Mouse (Mus musculus) embryonic fibroblast, embryonic 13.5 days (primary cell): ENCODE results near the gene Psma1. TPM values are rescaled to one million over a fixed set of nuclear protein-coding genes. Genes with fewer than 3 reads are reported as not detected.

ENCODE experiments used
- H3K27ac ChIP-seq: 2 replicates; pipeline ENCODE4 v1.5.1; 2012; ENCODE audit warnings: low read length, control low read depth, inconsistent platforms; ENCODE audit not compliant: insufficient read depth
- H3K4me1 ChIP-seq: 2 replicates; pipeline ENCODE4 v1.6.1; 2011; ENCODE audit warnings: low read length; ENCODE audit not compliant: control insufficient read depth, insufficient read depth
- H3K4me3 ChIP-seq: 2 replicates; pipeline ENCODE4 v1.5.1; 2011; ENCODE audit warnings: mild to moderate bottlenecking, control low read depth, low read length; ENCODE audit not compliant: insufficient read depth
- CTCF ChIP-seq: IDR thresholded peaks from 2 replicates; pipeline ENCODE4 v1.5.1; 2011; ENCODE audit warnings: mild to moderate bottlenecking, control low read depth, low read length, moderate library complexity, borderline replicate concordance; ENCODE audit not compliant: insufficient read depth
- POLR2A ChIP-seq: IDR thresholded peaks from 2 replicates; pipeline ENCODE4 v1.6.1; 2011; ENCODE audit warnings: low read depth, mild to moderate bottlenecking, control low read depth, low read length, moderate library complexity
- polyA plus RNA-seq: library from polyadenylated mRNA; stranded (reverse); fragments of >200 nt; gene quantifications from 2 replicates; pipeline ENCODE4 v1.2.4, GENCODE M21; 2011; ENCODE audit warnings: low read depth; ENCODE audit not compliant: missing spikeins, insufficient read length

Psma1 gene
- polyA plus RNA-seq: 151 and 168 TPM in 2 replicates

DNA sequence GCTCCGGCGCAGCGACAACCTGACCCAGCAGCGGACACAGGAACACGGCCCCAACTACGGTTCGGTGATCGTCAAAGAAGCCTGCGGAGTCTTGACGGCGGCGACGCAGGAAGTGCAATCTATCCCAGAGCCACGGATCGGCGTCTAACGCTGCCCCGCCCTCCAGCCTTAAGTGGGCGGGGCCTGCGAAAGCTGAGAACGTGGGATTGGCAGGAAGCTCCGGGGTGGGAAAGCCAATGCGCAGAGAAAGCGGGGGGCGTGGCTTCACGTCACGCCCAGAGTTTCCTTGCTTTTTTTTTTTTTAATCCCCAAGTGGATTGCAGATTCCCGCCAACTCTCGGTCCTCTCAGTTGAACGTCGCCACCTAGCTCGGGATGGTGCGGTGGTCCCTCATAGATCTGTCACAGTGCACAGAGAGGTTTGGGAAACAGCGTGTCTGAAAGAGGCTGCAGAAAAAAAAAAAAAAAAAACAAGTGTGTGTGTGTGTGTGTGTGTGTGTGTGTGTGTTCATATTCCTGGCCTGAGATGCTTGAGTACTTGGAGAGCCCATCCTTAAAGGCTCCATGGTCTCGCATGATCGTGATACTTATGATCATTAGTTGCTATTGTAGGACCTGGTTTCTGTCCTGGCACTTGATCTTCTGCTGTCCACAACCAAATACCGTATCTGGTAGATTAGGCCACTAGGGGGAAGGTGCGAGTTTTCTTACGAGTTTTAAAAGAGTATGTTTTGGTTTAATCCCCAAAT lies at the start of gene Psma1:
Gene Psma1, minus strand, starts transcription at position 114 of the 748 bp plus-strand sequence.
- TF ChIP-seq CTCF (no peak), POLR2A (peak; percentile 91)
- Histone ChIP-seq H3K27ac (no peak within 1 kb of the TSS), H3K4me3 (peak within 1 kb of the TSS; percentile 78), H3K4me1 (peaks cover 2% of the 10 kb centered on the region; the same call in 1 of the 2 replicates)

DNA sequence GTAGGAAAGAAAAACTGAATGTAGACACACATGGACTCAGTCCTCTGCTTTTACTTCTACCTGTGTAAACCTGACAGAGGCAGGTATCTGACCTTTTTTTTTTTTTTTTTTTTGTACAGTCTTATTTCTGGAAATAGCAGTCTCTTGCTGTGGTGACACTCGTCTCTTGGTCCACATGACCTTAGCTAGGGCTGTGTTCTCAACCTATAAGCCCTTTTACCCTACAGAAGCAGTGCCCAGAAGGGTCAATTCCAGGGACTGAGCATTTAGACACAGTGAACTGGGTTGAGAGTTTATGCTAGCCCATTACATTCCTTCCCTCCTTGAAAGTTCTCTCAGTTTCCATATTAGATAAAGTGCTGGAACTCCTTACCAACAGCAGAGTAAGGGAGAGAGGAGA lies 47.6 kb upstream of the Psma1 start:
- TF ChIP-seq CTCF (no peak), POLR2A (no peak)
- Histone ChIP-seq H3K4me1 (0 out of 2 replicates have a peak, but pooled peaks cover 6% of the 10 kb centered on the region), H3K4me3 (no peak overlapping the region), H3K27ac (no peak overlapping the region)

DNA sequence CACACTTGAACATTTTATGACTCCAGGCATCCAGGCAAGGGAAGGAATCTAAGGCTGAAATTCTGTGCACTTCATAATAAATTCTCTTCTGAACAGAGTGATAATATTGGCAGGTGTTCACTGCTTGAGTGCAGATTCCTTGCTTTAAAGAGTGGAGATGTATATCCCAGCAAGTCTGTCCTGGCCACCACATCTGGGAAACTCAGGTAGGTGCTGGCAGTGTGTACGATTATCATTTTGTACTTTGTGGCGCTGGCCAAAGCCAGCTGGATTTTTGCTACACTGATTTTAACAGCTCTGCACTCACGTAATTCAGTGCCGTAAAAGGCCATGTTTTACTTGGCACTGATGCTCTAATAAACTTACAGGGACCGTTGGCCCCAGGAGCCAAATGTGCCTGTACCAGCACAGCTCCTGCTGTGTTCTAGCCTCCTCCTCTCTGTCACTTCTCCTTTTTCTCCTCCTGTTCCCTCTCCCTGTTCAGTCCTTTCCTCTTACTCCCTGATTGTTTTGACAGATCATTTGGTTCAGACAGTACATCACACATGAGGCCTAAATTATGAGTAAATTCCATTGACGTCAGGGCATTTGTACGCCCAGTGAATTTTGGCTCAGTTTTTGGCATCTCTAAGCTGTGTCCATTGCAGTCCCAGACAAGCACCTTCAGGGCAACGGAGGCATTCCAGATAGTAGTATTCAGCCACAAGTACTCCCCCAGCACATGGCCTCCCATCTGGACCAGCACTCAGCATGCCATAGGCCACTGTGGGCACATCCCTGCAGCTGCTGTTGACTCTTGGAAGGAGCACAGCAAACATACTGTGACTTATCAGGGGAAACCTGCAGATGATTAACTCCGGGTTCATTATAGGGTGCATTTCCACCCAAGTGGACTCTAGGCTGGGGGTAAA lies 46.9 kb upstream of the Psma1 start:
- Histone ChIP-seq H3K4me1 (0 out of 2 replicates have a peak, but pooled peaks cover 6% of the 10 kb centered on the region), H3K4me3 (no peak overlapping the region), H3K27ac (peak overlapping the region; percentile 70; the same call in 1 of the 2 replicates)
- no peak for TF ChIP-seq CTCF
- no peak for TF ChIP-seq POLR2A

DNA sequence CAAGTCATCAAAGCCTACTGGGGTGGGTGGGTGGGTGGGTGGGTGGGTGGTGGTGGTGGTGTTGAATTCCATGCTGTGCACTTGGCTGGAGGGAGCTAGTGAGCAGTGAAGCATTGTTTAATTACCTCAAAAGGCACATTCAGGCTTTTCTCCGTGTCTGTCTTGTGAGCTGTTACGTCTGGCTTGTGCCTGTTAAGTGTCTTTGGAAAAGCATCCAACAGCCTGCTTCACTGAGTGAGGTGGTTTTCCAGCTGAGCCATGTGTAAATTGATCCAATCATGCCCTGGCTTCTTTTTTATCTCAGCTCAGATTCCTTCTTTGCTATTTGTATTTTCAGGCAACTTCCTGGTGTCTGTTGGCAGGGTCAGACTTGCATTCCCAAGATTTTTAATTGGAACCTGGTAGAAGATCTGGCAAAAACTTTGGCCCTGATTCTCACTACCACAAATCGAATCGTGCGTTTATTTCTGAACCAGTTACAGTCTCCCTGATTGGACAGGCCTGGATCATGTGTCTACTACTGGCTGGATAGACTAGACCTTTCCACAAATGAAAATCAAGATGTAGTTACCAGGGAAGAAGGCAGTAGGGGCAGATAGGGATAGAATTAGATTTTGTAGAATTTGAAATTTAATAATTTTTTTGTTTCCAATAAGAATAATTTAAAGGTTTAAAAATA lies 45.9 kb upstream of the Psma1 start:
- 0 out of 2 replicates have a peak, but pooled peaks cover 6% of the 10 kb centered on the region for H3K4me1 ChIP-seq
- H3K4me3 ChIP-seq: no peak overlapping the region
- no peak overlapping the region for H3K27ac ChIP-seq
- TF ChIP-seq POLR2A: no peak
- TF ChIP-seq CTCF: no peak

DNA sequence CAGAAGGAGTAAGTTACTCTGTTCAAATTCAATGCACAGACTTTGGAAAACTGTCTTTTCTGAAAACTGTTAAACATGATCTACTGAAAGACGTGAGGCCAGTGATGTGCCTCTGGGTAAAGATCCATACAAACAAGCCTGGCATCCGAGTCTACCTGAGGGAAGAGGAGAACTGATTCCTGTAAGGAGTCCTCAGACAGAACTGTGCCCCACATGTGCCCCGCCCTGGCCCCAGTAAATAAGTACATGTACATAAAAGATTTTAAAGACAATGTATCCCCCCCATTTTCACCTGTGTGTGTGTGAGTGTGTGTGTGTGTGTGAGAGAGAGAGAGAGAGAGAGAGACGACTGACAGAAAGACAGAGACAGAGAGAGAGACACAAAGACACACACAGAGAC lies 42.0 kb upstream of the Psma1 start:
- no peaks in the 10 kb centered on the region for H3K4me1 ChIP-seq
- no peak overlapping the region for H3K4me3 ChIP-seq
- H3K27ac ChIP-seq: no peak overlapping the region
- TF ChIP-seq CTCF (no peak), POLR2A (no peak)

DNA sequence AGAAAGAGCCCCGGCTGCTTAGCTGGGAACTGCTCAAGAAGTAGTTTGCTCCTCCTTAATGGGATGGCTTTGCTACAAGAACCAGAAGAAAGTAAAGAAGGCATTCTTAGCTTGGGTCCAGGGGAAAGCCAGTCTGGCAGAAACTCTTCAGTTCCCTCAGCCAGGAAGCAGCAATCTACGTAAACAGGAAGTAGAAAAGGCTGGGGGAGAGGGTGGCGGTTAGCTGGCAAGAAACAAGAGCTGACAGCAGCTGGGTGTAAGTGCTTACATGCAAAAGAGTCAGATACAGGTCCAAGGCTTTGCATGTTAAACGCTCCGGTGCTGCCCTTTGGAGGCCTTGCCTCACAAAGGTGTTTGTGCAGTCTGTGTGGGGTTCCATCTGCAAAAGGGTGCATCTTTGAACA lies 41.5 kb upstream of the Psma1 start:
- Histone ChIP-seq H3K4me1 (no peaks in the 10 kb centered on the region), H3K4me3 (no peak overlapping the region), H3K27ac (no peak overlapping the region; the same call in 1 of the 2 replicates)
- TF ChIP-seq CTCF (no peak), POLR2A (no peak)

DNA sequence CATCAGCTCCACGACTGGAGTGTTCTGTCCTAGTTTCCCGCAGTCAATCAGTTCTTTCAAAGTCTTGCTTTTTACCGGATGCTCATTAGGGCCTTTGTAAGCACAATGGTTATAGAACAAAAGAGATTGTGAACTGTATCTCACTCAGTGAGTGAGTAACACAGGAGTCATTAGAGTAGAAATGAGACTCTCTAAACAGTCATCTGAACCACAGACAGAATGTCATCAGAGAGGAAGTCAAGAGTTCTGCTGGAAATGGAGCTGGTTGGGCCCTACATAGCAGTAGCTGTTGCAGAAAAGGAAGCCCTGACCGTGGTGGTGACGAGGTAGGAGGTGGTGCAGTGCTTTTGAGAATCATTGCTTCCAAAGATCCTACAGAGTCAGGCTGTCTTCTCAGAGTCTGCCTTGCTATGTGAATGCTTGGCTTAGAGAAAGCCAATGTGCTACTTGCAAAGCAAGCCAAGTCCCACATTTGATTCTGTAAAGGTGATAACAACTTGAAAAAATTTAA lies 40.5 kb upstream of the Psma1 start:
- H3K4me3 ChIP-seq: no peak overlapping the region
- no peaks in the 10 kb centered on the region for H3K4me1 ChIP-seq
- TF ChIP-seq CTCF: no peak
- TF ChIP-seq POLR2A: no peak
- no peak overlapping the region for H3K27ac ChIP-seq

DNA sequence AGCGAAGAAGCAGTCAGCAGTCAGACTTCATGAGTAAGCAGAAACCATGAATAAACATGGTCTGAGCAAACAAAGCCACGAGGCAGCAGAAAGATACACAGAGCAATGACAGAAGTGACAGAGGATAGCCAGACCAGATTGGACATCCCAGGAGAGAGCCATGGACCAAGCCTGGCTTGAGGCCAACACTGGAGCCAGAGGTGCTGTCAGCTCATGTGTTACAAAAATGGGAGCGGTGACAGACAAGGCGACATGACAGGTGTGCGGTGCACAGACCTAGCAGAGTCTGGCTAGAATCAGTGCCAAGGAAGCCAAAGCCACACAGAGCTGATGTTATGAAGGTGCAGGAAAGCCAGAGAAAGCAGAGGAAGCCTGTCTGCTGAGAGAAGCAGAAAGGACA lies 35.3 kb upstream of the Psma1 start:
- no peaks in the 10 kb centered on the region for H3K4me1 ChIP-seq
- no peak overlapping the region for H3K27ac ChIP-seq
- no peak for TF ChIP-seq POLR2A
- TF ChIP-seq CTCF: no peak
- no peak overlapping the region for H3K4me3 ChIP-seq

DNA sequence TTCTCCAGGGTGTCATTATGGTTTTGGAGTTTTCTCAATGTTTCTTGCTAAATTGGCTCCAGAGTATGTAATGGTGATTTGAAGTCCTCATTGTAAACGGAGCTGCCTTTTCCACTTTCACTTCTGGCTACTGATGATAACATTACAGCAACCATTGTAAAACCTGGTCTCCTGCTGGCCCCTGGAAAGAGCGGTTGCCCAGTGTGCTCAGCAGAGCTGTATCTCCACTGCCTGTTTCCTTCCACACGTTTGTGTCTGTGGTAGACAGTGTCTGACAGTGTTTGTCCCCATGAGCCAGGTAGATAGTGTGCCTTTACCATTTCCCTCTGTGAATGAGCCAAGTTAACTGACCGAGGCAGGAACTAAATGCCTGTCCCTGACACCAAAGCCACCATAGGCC lies 33.1 kb upstream of the Psma1 start:
- TF ChIP-seq POLR2A: no peak
- no peak for TF ChIP-seq CTCF
- H3K4me1 ChIP-seq: no peaks in the 10 kb centered on the region
- no peak overlapping the region for H3K27ac ChIP-seq

More for the DNA sequence above, 33.1 kb upstream of the Psma1 start:
- H3K4me3 ChIP-seq: no peak overlapping the region
